Mouse (Mus musculus): ENCODE measurements at regions not wholly inside any gene's neighbourhood (a gene's known extent, or its start where the extent isn't known, plus 50 kb on each side); places are given as distances from the start of the nearest gene placed in this dataset.

DNA sequence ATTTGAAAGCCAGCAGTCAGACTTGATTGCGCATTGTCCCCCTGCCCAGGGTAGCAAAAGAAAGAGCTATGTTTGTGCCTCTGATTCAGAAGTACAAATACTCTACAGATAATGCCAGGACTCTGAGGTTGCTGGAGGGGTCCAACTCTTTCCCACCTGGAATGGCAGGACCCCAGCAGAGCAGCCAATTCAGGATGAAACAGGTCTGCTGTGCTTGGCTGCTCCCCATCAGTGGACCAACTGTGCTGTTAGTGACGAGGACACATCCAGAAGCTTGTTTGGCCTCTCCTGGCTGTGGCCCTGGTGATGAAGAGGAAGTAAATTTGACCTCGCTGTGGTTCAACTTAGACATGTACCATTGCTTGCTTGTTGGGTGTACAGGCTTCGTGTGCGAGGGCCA, 437.8 kb downstream of the Prdm2 start:
- DNase-seq (ENCODE audit: low read depth) = no peak

- DNase-seq (ENCODE audit: low read depth) = no peak
Observed at GRCm38 (mm10) chr4:142773651-142774151, 439.1 kb downstream of the Prdm2 start.

GRCm38 (mm10) chr4:142772751-142773455, 439.9 kb downstream of the Prdm2 start:
- DNase-seq (ENCODE audit: low read depth) = no peak

DNA sequence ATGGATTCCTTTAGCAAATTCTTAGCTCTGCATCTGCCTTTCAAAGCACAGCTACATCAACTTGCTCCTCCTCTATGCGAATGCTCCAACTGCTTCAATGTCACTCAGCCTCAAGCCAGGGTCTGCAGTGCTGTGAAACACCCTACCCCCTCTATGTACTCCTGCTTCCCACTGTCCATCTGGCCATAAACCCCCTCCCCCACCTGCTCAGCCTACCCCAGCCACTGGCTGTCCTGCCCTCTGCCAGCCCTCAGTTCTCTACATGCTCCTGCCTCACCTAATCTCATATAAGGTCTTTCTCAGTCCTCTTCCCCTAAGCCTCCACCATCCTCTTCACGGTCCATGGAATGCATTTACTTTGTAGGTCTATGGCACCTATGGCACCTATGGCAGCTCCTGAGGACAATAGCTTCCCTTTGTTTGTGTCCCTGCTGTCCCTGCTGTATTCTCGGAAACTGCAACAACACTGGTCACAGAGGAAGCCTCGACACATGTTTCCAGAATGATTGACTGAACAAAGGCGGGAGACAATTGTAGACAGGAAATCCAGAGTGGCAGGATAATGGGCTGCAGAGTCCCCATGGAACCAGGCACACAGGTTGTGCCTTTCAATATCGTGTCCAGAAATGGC, 441.2 kb downstream of the Prdm2 start:
- DNase-seq (ENCODE audit: low read depth) = no peak

- no peak for DNase-seq (ENCODE audit: low read depth)
Observed at GRCm38 (mm10) chr4:142770177-142770576, 442.6 kb downstream of the Prdm2 start.

- DNase-seq (ENCODE audit: low read depth) = no peak
Observed at GRCm38 (mm10) chr4:142767665-142768064, 445.1 kb downstream of the Prdm2 start.

DNA sequence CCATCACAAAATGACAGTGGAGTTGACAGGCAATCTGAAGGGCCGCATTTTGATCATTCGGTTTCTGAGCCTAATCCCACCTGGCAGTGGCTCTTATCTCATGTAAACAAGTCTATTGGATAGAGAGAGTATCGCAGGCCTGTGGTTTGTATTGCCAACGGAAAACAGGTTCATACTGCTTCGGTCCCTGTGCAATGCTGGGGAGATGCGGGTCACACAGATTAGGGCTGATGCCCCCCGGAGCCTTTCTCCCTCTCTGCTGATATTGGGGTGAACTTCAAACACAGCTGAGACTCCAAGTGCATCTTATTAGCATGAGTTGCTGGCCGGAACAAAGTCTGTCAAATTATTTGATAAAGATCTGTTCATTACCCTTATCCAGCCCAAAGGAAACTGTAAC, 451.2 kb downstream of the Prdm2 start:
- no peak for DNase-seq (ENCODE audit: low read depth)

DNA sequence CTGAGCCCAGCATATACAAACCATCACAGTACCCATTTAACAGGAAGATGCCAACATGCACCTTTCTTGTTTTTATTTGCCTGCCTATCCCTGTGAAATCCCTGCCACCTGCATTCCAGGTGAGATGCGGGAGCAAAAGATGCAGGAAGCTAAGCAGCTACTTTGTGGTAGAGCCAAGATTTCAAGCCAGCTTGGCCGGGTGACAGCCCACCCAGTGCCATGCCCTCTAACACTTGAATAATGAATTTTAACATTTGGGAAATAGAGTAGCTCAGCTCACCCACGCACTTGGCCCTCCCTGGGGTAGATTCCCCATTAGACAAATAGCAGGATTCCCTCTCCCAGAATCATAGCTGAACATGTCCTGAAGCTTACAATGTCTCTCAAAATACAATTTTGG, 454.7 kb downstream of the Prdm2 start:
- no peak for DNase-seq (ENCODE audit: low read depth)

GRCm38 (mm10) chr4:142756332-142756731, 456.5 kb downstream of the Prdm2 start:
- DNase-seq (ENCODE audit: low read depth) = no peak

DNA sequence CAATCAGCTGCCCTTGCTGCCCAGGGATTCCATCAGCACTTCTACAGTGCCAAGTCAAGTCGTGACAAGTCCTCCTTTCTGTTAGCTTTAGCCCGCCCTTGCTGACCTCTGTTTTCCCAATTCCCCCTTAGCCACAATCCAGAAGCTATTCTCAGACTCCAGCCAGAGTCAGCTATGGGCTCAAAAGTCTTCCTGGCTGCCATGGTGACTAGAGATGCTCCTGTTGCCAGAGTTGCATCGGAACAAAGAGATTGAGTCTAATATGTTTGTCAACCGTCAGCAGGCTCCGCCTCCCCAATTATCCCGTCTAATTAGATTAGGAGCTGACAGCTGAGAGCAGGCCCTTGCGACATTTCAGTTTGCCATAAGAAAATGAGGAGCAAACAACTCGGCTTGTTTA, 462.9 kb downstream of the Prdm2 start:
- no peak for DNase-seq (ENCODE audit: low read depth)

DNA sequence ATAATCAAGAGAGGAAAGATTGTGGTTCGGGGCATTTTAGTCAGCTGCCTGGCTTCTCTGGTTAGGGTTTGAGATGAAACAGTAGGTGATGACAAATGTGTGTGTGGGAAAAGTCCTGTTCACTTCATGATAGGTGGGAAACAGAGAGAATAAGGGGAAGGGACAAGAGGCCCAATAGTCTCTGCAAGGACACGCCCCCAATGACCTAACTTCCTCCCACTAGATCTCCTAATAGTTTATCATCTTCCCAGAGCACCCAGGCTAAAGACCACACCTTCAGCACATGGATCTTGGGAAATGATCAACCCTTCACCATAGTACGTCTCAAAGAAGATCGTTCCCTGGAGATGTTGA, 484.3 kb upstream of the Kazn start:
- no peak for DNase-seq (ENCODE audit: low read depth)

- DNase-seq (ENCODE audit: low read depth) = no peak
Observed at GRCm38 (mm10) chr4:142722845-142723553, 483.8 kb upstream of the Kazn start.

GRCm38 (mm10) chr4:142701606-142702005, 462.4 kb upstream of the Kazn start:
- DNase-seq (ENCODE audit: low read depth) = no peak

DNA sequence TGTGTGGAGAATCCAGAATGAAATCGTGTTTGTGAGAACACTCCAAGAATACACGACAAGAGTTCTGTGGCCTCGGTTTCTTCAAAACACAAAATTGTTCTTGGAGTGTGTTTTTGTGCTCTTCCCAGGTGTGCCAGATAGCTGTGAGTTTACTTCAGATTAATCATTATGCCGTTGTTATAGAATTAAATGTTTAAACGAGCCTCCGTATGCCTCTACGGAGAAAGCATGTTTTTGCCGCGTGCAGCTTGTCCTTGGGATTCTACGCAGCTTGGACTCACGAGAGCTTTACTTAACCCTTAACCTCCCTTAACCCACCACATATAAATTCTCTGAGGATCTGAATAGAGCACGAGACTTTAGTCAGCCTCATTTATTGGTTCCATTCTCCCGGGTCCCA, 455.7 kb upstream of the Kazn start:
- no peak for DNase-seq (ENCODE audit: low read depth)

DNA sequence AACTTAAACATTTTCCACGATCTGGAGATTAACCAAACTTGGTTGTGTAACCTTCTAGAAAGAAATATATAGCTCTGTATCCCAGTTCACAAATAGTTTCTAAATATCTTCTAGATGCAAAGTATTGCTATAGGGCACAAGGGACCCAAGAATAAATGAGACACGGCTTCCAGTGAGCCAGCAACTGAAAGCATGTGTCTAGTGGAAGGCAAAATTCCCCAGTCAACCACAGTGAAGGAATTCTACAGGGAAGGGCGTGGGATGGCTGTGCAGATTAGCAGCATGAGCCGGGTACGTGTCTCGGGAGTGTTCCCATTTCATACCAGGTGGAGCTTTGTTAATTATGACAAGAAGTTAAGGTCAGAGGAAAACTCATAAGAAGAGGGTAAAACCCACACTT, 449.0 kb upstream of the Kazn start:
- DNase-seq (ENCODE audit: low read depth) = no peak

GRCm38 (mm10) chr4:142677426-142677825, 438.2 kb upstream of the Kazn start:
- DNase-seq (ENCODE audit: low read depth) = no peak

DNA sequence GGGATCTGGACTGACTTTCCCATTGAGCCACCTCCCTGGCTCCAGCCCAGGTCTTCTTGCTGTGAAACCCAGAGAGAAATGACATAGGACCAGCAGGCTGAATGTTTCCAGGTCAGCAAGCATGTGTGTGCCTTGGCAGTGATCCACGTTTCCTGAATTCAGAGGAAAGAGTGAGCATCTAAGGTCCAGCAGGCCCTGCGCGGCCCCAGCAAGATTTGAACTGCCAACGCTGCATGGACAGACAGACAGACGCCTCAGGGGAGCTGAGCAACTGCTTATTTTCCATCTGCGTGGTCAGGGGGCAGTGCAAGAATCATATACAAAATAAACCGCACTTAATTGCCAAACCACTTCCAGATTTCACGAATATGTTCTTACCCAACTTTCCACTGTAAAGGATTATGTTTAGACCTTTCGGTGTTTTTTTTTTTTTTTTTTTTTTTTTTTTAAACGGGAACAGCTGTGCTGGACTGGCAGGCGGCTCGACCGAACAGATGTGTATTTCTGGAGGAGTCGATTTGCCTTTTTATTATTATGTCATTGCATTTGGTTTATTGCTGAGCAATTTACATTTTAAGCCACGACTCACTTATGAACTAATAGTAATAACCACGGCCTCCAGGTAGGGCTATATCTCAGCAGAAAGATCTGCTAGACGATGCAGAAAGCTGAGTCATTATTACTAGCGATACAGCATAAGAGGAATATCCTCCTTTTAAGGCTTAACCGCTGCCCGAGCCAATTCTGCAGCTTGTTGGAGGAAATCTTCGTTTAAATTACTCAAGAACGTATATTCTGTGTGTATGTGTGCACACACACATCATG, 435.7 kb upstream of the Kazn start:
- DNase-seq (ENCODE audit: low read depth) = no peak

GRCm38 (mm10) chr4:142671872-142672458, 432.8 kb upstream of the Kazn start:
- DNase-seq (ENCODE audit: low read depth) = no peak

- DNase-seq (ENCODE audit: low read depth) = no peak
Observed at GRCm38 (mm10) chr4:142664781-142665180, 425.6 kb upstream of the Kazn start.

DNA sequence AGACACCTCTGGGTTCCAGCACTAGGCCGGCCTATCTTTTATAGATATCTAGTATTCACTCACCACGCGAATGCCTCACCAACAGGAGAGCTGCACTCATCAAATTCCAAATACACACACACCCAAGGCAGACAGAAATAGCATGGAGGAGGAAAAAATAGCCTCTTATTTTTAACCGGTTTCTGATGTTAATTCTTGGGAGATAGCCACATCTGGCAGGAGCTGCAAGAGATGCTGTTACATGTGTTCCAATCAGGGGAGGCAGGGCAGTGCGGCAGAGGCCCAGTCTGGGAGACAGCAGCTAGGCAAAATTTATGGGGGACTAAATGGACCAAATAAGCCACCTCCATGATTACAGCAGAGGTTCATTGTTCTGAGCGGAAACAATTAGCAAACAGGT, 419.0 kb upstream of the Kazn start:
- no peak for DNase-seq (ENCODE audit: low read depth)

- DNase-seq (ENCODE audit: low read depth) = no peak
Observed at GRCm38 (mm10) chr4:142641069-142641468, 401.9 kb upstream of the Kazn start.

DNA sequence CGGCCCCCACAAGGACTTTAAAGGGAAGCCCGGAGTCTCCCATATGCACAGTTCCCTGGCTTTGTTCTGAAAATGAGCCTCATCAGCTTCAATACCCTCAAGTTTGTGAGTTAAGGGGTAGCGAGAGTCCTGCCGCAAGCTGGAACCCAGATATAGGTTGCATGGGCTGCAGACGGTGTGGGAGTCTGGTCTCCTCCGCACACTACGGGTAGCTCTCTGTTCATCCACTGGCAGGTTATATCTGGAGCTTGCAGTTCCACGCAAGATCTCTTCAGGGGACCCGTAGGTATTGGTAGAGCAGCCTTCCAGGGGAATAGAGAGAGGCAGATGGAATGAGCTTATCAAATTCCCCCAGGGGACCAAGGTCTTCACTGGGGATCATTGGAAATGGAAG, 400.1 kb upstream of the Kazn start:
- DNase-seq (ENCODE audit: low read depth) = no peak
